Mouse (Mus musculus) midbrain, embryonic 12.5 days (tissue): ENCODE measurements around the gene Pitx3. TPM values are rescaled to one million over a fixed set of nuclear protein-coding genes. Genes with fewer than 3 reads are reported as not detected.
"Not testable (repeated sequence)": the region's sequence is repeated elsewhere in the genome, so short reads cannot be mapped to it uniquely, and the experiment has no call there.

ENCODE experiments used
- ATAC-seq: fragments of 200-750 bp; cut with Nextera tagmentation; 2 replicates; pipeline ENCODE4 v1.8.0; 2017; ENCODE audit warnings: low read depth, moderate TSS enrichment, moderate library complexity; ENCODE audit not compliant: low FRiP score
- H3K27ac ChIP-seq: fragments of 300-500 bp; sonication (generic); replicated peaks from 2 replicates; pipeline ENCODE4 v1.5.1; 2016; ENCODE audit warnings: mild to moderate bottlenecking
- H3K27me3 ChIP-seq: fragments of 300-500 bp; sonication (generic); 2 replicates; pipeline ENCODE4 v1.6.1; 2016; ENCODE audit warnings: mild to moderate bottlenecking
- H3K36me3 ChIP-seq: fragments of 300-500 bp; sonication (generic); 2 replicates; pipeline ENCODE4 v1.6.1; 2016
- H3K4me1 ChIP-seq: fragments of 300-500 bp; sonication (generic); 2 replicates; pipeline ENCODE4 v1.6.1; 2016
- H3K4me2 ChIP-seq: fragments of 300-500 bp; sonication (generic); replicated peaks from 2 replicates; pipeline ENCODE4 v1.6.1; 2016; ENCODE audit warnings: mild to moderate bottlenecking, moderate library complexity
- H3K4me3 ChIP-seq: fragments of 300-500 bp; sonication (generic); 2 replicates; pipeline ENCODE4 v1.5.1; 2016; ENCODE audit warnings: mild to moderate bottlenecking
- H3K9ac ChIP-seq: fragments of 300-500 bp; sonication (generic); replicated peaks from 2 replicates; pipeline ENCODE4 v1.6.1; 2016; ENCODE audit warnings: mild to moderate bottlenecking, moderate library complexity
- H3K9me3 ChIP-seq: fragments of 300-500 bp; sonication (generic); 2 replicates; pipeline ENCODE4 v1.6.1; 2016; ENCODE audit warnings: mild to moderate bottlenecking
- WGBS: fragments of 180-500 bp; shearing (Covaris S2); methylation state at CpG from one replicate; pipeline ENCODE4 v1.1.7; 2016; 5-methylcytosine and 5-hydroxymethylcytosine counted together
- polyA plus RNA-seq: library from polyadenylated mRNA; unstranded; fragments of >200 nt; fragmentation: Nextera tagmentation; extraction: Ambion mirVana; gene quantifications from 2 replicates; pipeline ENCODE4 v1.2.1, GENCODE M21; 2016

Gene Pitx3
- polyA plus RNA-seq, 1 experiment from 2014 or later: 4.0 TPM

DNA sequence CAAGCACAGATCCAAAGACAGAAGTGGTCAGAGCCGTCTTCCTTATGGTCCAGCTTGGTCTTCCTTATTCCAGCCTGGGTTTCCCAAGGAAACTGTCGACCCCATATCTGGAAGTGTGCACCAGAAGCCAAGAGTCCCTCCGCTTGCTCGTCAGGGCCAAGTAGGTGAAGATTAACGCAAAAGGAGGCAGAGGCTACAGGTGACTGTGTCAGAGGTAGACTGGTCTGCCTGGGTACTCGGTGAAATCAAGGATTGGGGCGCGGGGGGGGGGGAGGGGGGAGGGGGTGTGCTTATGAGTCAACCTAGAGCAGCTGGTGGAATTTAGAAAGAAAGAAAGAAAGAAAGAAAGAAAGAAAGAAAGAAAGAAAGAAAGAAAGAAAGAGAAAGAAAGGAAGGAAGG is 16.8 kb downstream of the Pitx3 start:
- Histone ChIP-seq H3K27ac (no peak overlapping the region), H3K9me3 (no peaks in the 10 kb centered on the region), H3K4me2 (peak overlapping the region; percentile 42; the same call in 1 of the 2 replicates), H3K27me3 (peaks cover 74% of the 10 kb centered on the region), H3K9ac (no peak overlapping the region), H3K4me1 (peaks cover 16% of the 10 kb centered on the region), H3K4me3 (peak overlapping the region; percentile 24; the same call in 1 of the 2 replicates), H3K36me3 (no peaks in the 10 kb centered on the region)
- ATAC-seq: no peak
- 7% methylated on average over 6 of the region's 8 CpGs for WGBS

DNA sequence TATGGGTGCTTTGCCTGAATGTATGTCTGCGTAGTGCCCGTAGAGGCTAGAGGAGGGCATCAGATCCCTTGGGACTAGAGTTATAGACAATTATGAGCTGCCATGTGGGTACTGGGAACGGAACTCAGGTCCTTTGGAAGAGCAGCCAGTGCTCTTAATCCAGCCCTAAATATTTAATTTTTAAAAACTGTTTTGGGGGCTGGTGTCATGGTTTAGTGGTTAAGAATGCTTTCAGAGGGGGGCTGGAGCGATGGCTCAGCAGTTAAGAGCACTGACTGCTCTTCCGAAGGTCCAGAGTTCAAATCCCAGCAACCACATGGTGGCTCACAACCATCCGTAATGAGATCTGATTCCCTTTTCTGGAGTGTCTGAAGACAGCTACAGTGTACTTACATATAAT is 18.4 kb downstream of the Pitx3 start:
- 78% methylated on average over 6 of the region's 6 CpGs for WGBS
- not testable (repeated sequence) for H3K36me3 ChIP-seq, H3K9ac ChIP-seq, H3K9me3 ChIP-seq, H3K4me3 ChIP-seq, ATAC-seq, H3K4me2 ChIP-seq, H3K27ac ChIP-seq, H3K4me1 ChIP-seq
- H3K27me3 ChIP-seq: peaks cover 64% of the 10 kb centered on the region

GRCm38 (mm10) chr19:46126301-46126700 is 21.8 kb downstream of the Pitx3 start:
- no peak overlapping the region for H3K9ac ChIP-seq
- no peak for ATAC-seq
- H3K4me1 ChIP-seq: no peaks in the 10 kb centered on the region
- H3K4me2 ChIP-seq: no peak overlapping the region
- peaks cover 30% of the 10 kb centered on the region for H3K27me3 ChIP-seq
- no peak overlapping the region for H3K27ac ChIP-seq
- no peak overlapping the region for H3K4me3 ChIP-seq
- H3K9me3 ChIP-seq: no peaks in the 10 kb centered on the region
- 89% methylated on average over 4 of the region's 4 CpGs for WGBS
- H3K36me3 ChIP-seq: no peaks in the 10 kb centered on the region

DNA sequence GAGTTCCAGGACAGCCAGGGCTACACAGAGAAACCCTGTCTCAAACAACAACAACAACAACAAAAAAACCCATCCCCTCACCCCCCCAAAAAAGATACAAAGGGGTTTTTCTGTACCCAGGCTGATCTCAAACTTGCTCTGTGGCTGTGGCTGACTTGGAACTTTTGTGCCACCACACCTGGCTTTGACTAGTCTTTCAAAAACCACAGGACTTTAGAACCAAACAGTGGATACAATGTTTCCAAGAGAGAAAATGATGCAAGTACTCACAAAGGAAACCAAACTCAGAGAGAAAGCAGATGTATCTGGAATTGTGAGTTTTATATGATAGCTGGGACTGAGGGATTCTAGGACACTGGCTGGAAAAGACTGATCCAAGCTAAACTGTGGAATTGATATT is 23.5 kb downstream of the Pitx3 start:
- Histone ChIP-seq H3K4me3 (no peak overlapping the region), H3K27me3 (peaks cover 17% of the 10 kb centered on the region; the same call in 1 of the 2 replicates), H3K4me1 (no peaks in the 10 kb centered on the region), H3K9me3 (no peaks in the 10 kb centered on the region), H3K27ac (no peak overlapping the region), H3K4me2 (no peak overlapping the region), H3K9ac (no peak overlapping the region), H3K36me3 (no peaks in the 10 kb centered on the region)
- ATAC-seq: no peak

- 85% methylated on average over 3 of the region's 3 CpGs for WGBS
- Histone ChIP-seq H3K9me3 (no peaks in the 10 kb centered on the region), H3K4me2 (no peak overlapping the region), H3K4me3 (no peak overlapping the region), H3K4me1 (no peaks in the 10 kb centered on the region), H3K9ac (no peak overlapping the region), H3K27me3 (peaks cover 17% of the 10 kb centered on the region; the same call in 1 of the 2 replicates), H3K36me3 (no peaks in the 10 kb centered on the region), H3K27ac (no peak overlapping the region)
- no peak for ATAC-seq
Measured at GRCm38 (mm10) chr19:46123876-46124275, 24.2 kb downstream of the Pitx3 start.

- Histone ChIP-seq H3K4me3 (no peak overlapping the region), H3K4me2 (no peak overlapping the region), H3K4me1 (no peaks in the 10 kb centered on the region), H3K36me3 (no peaks in the 10 kb centered on the region), H3K27ac (no peak overlapping the region), H3K9ac (no peak overlapping the region), H3K9me3 (no peaks in the 10 kb centered on the region), H3K27me3 (0 out of 2 replicates have a peak, but pooled peaks cover under 1% of the 10 kb centered on the region)
- 79% methylated on average over 6 of the region's 6 CpGs for WGBS
- no peak for ATAC-seq
Measured at GRCm38 (mm10) chr19:46120872-46121271, 27.3 kb downstream of the Pitx3 start.

- no peak overlapping the region for H3K27ac ChIP-seq
- H3K4me2 ChIP-seq: no peak overlapping the region
- ATAC-seq: no peak
- WGBS: 89% methylated on average over 3 of the region's 3 CpGs
- H3K4me1 ChIP-seq: no peaks in the 10 kb centered on the region
- H3K9me3 ChIP-seq: no peaks in the 10 kb centered on the region
- H3K27me3 ChIP-seq: no peaks in the 10 kb centered on the region
- H3K4me3 ChIP-seq: no peak overlapping the region
- no peak overlapping the region for H3K9ac ChIP-seq
- no peaks in the 10 kb centered on the region for H3K36me3 ChIP-seq
Measured at GRCm38 (mm10) chr19:46119458-46119857, 28.7 kb downstream of the Pitx3 start.

DNA sequence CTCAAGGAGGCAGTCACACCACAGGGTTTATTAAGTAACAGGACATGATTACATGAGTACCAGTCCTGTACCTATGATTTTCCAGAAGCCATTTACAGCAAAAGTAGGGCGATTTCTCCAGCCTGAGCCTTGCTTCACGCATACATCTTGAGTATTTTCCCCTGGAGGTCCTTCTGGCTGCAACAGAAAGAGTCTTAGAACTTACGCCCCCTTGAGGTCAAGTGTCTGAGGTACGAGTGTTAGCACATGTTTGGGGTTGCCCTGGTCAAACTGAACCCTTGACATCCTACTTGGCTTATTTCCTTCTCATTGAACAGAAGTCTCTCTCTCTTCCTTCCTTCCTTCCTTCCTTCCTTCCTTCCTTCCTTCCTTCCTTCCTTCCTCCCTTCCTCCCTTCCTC is 33.5 kb downstream of the Pitx3 start:
- WGBS: 58% methylated on average over 4 of the region's 4 CpGs
- H3K9me3 ChIP-seq: no peaks in the 10 kb centered on the region
- no peak overlapping the region for H3K27ac ChIP-seq
- H3K4me2 ChIP-seq: no peak overlapping the region
- no peak overlapping the region for H3K9ac ChIP-seq
- H3K36me3 ChIP-seq: no peaks in the 10 kb centered on the region
- no peaks in the 10 kb centered on the region for H3K27me3 ChIP-seq
- no peaks in the 10 kb centered on the region for H3K4me1 ChIP-seq
- no peak overlapping the region for H3K4me3 ChIP-seq
- no peak for ATAC-seq

DNA sequence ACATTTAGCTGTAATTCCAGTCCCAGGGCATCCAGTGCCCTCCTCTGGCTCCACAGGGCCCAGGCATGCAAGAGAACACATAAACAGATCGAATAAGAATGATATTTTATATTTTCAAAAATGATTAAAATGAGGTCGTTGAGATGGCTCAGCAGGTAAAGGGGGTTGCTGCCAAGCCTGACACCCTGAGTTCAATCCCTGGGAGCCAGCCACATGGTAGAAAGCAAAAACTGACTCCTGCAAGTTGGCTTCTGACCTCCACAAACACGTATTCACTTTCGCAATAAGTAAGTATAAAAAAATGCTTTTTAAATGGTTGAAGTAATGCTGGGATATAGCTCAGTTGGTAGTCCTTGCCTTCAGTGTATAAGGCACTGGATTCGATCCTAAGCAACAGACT is 37.3 kb downstream of the Pitx3 start:
- Histone ChIP-seq H3K9ac (no peak overlapping the region), H3K27me3 (no peaks in the 10 kb centered on the region), H3K9me3 (no peaks in the 10 kb centered on the region), H3K4me1 (no peaks in the 10 kb centered on the region), H3K27ac (no peak overlapping the region), H3K4me3 (no peak overlapping the region), H3K4me2 (no peak overlapping the region), H3K36me3 (no peaks in the 10 kb centered on the region)
- no peak for ATAC-seq
- WGBS: 87% methylated on average over 5 of the region's 5 CpGs

GRCm38 (mm10) chr19:46110214-46110613 is 37.9 kb downstream of the Pitx3 start:
- no peak overlapping the region for H3K4me2 ChIP-seq
- no peaks in the 10 kb centered on the region for H3K4me1 ChIP-seq
- ATAC-seq: no peak
- no peak overlapping the region for H3K4me3 ChIP-seq
- H3K9ac ChIP-seq: no peak overlapping the region
- H3K9me3 ChIP-seq: no peaks in the 10 kb centered on the region
- no peaks in the 10 kb centered on the region for H3K27me3 ChIP-seq
- H3K27ac ChIP-seq: no peak overlapping the region
- no peaks in the 10 kb centered on the region for H3K36me3 ChIP-seq
- WGBS: 74% methylated on average over 2 of the region's 2 CpGs

- Histone ChIP-seq H3K27me3 (no peaks in the 10 kb centered on the region), H3K9me3 (no peaks in the 10 kb centered on the region), H3K4me1 (no peaks in the 10 kb centered on the region), H3K4me2 (no peak overlapping the region), H3K27ac (no peak overlapping the region), H3K36me3 (no peaks in the 10 kb centered on the region), H3K9ac (no peak overlapping the region), H3K4me3 (no peak overlapping the region)
- no peak for ATAC-seq
- WGBS: 76% methylated on average over 2 of the region's 2 CpGs
Measured at GRCm38 (mm10) chr19:46104187-46104557, 44.0 kb downstream of the Pitx3 start.

DNA sequence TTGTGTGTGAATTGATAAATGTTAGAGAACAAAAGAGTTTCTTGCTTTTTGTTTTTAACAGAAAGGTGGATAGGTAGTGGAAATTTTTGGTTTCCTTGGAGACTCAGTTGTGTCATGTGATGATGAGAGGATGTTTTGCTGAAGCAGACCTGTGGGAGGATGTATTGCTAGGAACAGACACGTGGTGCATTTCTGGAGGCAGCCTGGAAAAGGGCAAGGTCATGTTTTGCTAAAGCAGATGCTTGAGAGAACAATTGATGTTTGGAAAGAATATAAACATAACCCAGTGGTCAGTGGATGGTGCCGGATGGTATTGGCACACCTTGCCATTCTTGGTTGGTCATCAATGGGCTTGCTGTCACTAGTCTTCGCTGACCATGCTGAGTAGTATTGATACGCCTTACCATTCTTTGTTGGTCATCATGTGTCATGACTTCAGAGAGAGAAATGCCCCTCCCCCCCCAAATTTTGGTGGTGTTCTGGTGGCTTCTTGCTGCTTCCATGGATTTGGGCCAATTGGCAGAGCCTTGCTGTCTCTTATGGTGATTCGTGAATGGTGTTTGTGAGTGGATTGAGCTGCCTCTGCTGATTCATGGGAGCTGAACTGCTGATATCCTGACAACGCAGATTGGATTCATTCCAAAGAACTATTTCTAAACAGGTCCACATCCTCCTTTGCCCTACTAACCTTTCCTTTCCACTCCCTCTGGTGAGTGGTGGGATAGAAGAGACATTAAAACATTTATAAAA is 44.5 kb downstream of the Pitx3 start:
- Histone ChIP-seq H3K9ac (no peak overlapping the region), H3K4me1 (no peaks in the 10 kb centered on the region), H3K36me3 (no peaks in the 10 kb centered on the region), H3K4me3 (no peak overlapping the region), H3K27ac (no peak overlapping the region), H3K27me3 (no peaks in the 10 kb centered on the region), H3K4me2 (no peak overlapping the region), H3K9me3 (no peaks in the 10 kb centered on the region)
- WGBS: 93% methylated on average over 6 of the region's 6 CpGs
- no peak for ATAC-seq

DNA sequence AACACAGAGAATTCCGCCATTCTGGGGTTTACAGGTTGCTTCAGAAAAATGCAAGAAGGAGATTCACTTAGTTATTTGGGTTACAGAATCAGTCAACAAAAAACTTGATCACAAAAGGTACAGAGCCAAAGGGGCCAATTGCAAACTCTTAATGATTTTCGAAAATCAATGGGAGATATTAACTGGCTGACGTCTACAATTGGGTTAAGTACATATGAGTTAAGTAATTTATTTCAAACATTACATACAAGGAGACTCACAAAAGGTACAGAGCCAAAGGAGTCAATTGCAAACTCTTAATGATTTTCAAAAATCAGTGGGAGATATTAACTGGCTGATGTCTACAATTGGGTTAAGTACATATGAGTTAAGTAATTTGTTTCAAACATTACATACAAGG is 48.6 kb downstream of the Pitx3 start:
- Histone ChIP-seq H3K4me1 (no peaks in the 10 kb centered on the region), H3K9ac (no peak overlapping the region), H3K36me3 (no peaks in the 10 kb centered on the region), H3K4me3 (no peak overlapping the region), H3K27me3 (no peaks in the 10 kb centered on the region), H3K9me3 (no peaks in the 10 kb centered on the region), H3K4me2 (no peak overlapping the region), H3K27ac (no peak overlapping the region)
- ATAC-seq: no peak
- 95% methylated on average over 3 of the region's 3 CpGs for WGBS
